Mouse (Mus musculus) kidney, postnatal 4 days (tissue): ENCODE measurements at regions not wholly inside any gene's neighbourhood (a gene's known extent, or its start where the extent isn't known, plus 50 kb on each side); places are given as distances from the start of the nearest gene placed in this dataset.

Experiments
- DNase-seq, 2 experiments: peaks; one replicate each; pipeline ENCODE4 v3.0.0; 2021; ENCODE audit warnings: mixed read lengths in 2 of 2

DNA sequence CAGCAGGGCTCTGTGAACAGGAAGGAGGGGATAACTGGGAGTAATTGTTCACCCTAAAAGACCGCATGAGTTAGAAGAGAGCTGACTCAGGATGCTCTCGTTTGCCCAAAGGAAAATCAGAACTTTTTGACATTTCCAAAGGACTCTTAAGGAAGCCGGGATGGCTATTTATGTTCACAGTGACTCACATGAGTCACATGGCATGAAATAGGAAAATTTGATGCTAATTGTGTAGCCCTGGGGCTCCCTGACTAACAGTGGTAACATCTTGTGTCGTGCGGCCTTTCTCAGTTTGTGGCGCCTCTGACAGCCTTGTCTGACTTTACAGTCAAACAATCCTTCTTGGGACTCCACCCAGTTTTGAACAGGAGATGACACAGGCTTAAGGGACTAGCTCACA, 51.9 kb upstream of the Cacna1a start:
- DNase-seq = no peak

DNA sequence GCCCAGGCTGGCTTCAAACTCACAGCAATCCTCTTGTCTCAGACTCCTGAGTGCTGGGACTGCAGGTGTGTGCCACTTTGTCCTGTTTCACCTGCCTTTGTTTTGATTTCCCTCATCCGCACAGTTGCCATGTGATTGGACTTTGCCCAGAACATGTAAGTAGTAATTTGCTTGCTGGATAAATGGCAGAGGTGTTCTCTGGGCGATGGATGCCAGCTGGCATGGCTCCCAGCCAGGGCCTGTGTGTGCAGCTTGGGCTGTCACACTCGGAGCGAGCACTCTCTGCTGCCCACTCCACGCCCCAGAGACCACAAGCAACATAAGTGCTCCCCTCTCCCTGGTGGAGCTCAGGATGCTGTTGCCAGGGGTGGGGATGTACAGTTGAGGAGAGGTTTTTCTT, 53.9 kb upstream of the Cacna1a start:
- DNase-seq = peak; percentile 50 to 72

DNA sequence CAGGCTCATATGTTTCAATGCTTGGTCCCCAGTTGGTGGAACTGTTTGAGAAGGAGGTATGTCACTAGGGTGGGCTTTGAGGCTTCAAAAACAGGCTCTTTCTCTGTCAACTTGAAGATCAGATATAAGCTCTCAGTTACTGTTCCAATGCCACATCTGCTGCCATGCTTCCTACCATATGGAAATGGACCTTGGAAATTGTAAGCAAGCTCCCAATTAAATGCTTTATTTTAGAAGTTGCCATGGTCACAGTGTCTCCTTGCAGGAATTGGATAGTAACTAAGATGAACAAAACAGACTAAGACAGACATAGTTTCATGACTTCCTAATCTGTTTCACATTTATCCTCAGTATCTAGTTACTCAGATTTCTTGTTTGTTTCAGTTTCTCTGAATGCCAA, 56.7 kb upstream of the Cacna1a start:
- no peak for DNase-seq

DNA sequence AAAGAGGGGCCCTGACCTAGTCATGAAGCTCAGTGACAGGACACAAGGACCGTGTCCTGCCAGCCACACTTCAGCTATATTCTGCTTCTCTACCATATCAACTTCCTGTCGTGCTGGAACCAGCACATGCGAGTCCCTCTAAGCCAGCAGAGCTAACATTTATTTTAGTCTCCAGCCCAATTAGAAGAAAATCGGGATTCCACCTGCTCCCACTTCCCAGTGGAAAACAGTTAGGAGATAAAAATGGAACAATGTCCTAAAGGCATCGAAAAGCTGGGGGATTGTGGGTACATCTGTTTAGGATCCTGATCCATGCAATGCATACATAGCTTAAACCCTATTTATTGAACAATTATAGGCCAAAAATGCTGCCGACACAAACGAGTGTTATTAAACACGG, 58.7 kb upstream of the Cacna1a start:
- DNase-seq = no peak

DNA sequence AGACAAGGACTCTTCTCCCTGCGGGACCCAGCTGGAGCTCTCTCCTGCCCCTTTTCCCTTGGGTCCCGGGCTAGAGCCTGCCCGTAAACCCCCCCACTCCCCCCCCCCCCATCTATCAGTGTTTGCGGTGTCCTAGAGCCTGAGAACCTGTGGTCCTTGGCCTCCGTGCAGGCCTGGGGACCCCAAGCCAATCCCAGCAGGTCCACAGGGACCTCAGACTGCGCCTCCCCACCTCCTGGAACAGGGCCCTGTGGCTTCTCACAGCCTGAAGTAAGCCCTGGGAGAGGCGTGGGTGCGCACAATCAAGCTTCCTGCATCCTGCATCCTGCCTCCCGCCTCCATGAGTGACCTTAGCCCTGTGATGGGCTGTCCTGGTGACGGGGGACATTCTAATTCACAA, 52.6 kb upstream of the Ccdc130 start:
- peak in 1 of 2 experiments; percentile 23 for DNase-seq

DNA sequence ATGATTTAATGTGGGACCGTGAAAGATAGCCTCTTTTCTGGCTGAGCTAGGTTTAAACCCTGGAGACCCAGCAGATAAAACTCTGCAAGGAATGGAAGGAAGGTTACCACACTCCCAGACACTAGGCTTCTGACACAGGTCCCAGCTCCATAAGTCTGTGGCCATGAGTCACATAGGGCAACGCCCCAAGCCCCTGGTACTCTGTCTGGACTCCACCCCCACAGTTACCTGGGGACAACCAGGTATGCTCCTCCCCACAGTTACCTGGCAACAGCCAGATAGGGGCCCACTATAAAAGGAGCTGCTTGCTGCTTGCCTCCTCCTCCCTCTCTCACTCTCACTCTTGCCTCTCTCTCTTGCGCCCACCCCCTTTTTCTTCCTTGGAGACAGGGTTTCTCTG, 51.7 kb upstream of the Ccdc130 start:
- DNase-seq = no peak
